Mouse (Mus musculus) layer of hippocampus, postnatal 36 days (tissue): ENCODE data around the gene Ttc4. TPM values are rescaled to one million over a fixed set of nuclear protein-coding genes. Genes with fewer than 3 reads are reported as not detected.

Experiments used
- DNase-seq, 2 experiments: peaks; one replicate each; pipeline ENCODE4 v3.0.0; 2022
- total RNA-seq, 2 experiments: library from RNA; stranded (reverse); gene quantifications; 2 replicates each; pipeline ENCODE4 v1.2.3; 2021

Ttc4 gene
- 10 to 100 TPM; 50.1 to 50.3 TPM for total RNA-seq

DNA sequence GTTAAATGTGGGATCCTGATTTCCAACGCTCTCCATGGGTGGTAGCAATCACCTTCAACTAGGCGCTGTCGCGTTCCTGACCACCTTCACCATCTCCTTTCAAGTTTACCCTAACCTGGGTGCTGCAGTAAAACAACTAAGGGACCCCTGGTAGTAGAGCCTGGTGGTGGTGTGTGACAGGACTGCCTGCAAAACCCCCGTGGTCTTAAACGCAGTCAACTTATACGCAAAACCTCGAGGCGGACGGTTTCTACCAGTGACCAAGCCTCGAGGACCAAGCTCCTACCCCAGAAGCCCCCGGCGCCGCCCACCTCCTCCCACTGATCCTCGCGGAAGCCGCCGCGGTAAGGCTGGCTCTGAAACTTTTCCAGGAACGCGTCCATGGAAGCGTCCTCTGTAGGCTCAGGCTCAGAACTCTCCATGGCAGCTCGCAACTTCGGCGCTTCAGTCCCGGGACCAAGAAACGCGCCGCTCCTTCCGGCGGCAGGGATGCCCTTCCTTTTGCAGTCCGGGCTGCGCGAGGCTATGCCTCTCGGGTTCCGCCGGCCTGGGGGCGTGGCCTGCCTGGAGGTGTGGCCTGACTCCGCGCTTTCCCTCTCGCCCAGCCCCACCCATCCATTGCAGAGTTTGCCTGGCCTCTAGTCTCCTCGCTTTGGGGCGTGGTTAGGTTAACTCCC lies at the start of gene Ttc4:
Gene Ttc4, minus strand, starts transcription at position 503 of the 677 bp plus-strand sequence.
- DNase-seq, result peak; percentile 83 to 86

DNA sequence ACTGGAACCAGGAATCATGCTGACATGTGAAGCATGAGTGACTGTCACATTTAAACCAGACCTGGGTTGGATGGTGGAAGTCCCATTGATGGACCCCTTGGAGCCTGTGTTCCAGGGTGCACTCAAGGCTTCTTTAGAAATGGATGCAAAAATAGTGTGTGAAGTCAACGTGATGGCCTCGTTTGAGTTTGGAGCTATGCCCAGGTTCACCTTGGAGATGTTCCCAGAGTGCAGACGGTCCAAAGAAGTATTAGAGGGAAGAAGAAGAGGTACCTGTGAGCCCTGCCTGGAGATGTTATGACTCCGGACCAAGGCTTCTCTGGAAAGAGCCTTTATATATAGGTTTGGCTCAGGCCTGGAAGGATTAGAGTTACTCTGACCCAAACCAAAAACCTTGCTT lies 41.9 kb upstream of the Ttc4 start:
- no peak for DNase-seq

DNA sequence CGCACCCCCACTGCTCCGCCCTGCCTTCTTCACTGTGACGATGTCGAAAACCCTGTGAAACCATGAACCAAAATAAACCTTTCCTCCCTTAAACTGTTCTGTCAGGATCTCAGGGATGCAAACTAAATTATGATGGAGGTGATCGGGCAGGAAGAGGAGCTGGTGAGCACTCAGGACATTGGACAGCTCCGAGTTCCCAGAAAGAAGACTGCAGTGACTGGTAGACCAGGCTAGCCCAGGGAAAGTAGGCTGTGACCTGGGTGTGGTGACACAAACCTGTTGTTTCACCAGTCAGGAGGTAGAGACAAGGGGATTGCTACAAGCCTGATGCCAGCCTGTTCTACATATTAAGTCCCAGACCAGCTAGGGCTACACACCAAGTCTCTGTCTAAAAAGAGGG lies 34.9 kb upstream of the Ttc4 start:
- no peak for DNase-seq

DNA sequence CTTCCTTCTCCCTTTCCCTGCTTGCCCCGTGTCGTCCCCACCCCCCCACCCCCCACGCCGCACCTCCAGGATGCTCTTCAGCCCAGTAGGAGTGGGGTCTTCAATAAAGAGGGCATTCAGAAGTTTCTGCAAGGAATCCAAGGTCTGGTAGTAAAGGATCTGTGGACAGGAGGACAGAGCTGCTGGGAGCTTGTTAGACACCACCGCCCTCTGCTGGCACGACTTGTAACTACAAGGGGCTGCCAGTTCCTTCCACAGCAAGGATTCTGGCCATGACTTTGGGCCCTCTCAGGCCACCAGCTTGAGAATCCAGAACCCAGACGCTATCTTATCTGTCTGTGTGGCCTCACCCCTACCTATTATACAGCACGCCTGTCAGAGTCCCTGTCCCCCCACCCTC lies 29.7 kb upstream of the Ttc4 start:
- DNase-seq, result peak; percentile 80 to 83

DNA sequence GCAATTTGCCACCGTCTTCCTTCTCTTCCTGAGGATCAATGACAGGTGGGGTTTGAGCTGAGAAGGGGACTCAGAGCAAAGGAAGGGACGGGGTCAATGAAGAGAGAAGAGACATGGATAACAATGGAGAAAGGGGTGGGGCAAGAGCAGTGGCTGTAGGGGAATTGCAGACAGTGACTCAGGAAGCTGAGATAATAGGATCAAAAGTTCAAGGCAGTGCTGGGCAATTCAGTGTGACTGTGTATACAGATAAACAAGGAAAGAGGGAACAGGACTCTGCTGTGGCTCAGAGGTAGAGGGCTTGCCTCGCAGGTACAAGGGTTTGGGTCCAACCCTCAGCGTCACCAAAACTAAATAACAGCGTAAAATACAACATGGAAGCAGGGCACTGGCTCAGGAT lies 29.2 kb upstream of the Ttc4 start:
- DNase-seq, result no peak

DNA sequence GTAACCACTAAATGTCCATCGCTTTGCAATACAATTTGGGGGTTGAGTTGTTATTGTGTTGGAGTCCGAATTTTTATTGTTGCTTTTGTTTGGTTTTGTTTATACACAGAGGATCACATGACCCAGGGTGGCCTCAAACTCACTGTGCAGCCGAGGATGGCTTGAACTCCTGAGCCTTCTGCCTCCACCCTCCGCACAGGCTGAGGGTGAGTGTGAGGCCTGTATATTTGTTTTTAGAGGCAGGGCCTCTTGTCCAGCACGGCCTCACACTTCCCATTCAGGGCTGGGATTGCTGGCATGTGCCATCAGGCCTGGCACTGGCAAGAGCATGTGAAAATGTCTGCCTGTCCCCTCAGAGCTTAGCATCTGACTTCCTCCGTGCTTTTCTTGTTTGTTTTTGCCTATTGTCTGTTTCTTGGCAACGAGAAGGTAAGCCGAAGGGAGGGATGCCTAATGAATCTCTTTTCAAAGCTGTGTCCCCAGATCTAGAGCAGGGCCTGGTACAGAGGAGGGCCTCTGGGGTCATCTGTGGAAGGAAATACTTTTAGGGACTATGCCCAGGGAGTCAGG lies 26.4 kb upstream of the Ttc4 start:
- peak; percentile 20 to 26 for DNase-seq

DNA sequence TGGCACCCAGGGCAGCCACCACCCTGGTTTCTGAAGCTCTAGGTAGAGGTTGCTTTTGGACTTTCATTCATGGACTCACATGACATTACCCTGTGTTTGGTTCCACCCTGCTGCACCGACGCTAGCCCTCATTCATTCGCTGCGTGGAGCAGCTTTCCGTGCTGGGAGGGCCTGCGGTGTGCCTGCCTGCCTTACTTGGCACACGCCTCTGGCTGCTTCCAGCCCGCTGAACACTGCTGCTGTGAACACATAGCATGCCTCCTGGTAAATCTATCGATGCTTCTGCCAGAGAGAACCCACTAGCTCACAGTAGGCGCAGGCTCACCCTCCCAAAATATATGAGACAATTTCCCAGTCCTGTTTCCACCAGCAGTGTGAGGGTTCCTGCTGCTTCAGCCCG lies 25.7 kb upstream of the Ttc4 start:
- DNase-seq, result peak; percentile 57 to 68

DNA sequence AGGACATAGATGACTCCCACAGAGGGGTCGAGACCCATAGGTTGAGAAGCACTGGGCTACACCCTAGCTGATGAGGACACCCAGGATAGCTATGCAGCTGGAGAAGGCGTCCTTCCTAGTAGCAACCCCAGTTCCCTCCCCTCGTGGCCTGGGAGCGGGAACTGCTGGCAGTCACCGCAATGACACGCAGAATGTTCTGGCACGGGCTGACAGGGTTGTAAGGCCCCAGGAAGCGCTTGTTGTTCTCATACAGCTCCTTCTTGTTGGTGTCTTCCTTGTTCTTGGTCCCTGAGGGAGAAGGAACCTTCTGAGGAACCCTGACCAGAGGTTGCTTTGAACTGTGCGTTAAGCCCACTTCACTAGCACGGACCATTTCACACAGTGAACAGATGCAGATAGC lies 25.2 kb upstream of the Ttc4 start:
- no peak for DNase-seq

DNA sequence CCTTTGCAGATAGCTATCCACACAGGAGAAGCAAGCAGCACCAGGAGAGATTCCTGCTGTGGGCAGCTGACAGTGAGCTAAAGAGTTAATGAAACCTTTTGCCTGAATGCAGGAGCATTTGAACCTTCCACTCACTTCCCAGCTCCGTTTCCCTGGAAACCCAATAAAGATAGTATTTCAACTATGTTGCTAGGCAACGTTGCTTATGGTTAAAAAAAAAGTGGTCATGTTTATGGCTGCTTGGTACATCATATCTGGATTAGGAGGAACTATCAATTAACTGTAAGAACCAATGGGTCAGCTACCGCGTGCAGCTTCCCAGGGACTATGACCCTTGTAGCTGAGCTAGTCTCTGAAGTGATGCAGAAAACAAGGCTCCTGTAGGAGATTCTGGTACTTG lies 22.1 kb upstream of the Ttc4 start:
- DNase-seq, result peak; percentile 21 to 29

DNA sequence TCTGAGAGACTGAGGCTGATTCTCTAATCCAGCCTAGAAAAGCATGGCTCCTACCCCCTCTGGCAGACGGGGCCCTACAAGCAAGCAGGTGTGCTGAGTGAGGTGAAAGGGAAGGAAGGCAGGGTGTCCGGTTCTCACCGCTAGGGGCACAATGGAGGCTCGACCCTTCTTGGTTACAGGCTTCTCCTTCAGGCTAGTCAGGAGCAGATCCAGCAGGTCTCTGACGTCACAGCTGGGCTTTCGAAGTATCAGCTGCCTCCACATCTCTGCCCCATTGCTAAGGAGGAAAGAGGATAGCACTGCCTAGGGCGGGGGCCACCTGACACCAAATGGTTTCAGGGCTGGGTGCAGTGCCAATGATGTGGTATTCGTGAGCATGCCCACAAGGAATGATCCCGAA lies 21.2 kb upstream of the Ttc4 start:
- DNase-seq, result peak; percentile 20 to 34

DNA sequence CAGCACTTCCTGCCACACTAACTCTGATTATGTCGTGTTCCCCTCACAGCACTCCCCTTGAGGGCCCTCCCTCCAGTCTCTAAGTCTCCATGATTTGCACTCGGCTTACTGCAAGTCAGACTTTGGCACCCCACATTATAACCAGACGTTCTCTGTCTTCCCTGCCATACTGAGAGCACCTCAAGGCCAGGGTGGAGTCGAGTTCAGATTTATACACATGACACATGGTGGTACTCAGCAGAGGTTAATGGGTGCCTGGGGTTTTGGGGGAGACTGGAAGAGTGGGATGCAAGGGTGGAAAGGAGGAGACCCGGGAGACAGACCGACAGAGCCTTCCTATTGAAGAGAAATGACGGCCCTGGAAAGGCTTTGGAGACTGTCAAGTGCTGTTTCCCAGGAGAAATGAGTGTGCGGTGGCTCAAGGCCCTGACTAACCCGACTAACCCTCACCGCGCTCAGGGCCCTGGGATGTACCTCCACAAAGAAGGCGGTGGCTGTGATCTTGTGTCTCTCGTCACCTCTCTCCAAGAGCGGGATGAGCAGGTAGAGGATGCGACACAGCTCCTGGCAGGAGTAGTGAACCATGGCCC lies 15.2 kb upstream of the Ttc4 start:
- no peak for DNase-seq

DNA sequence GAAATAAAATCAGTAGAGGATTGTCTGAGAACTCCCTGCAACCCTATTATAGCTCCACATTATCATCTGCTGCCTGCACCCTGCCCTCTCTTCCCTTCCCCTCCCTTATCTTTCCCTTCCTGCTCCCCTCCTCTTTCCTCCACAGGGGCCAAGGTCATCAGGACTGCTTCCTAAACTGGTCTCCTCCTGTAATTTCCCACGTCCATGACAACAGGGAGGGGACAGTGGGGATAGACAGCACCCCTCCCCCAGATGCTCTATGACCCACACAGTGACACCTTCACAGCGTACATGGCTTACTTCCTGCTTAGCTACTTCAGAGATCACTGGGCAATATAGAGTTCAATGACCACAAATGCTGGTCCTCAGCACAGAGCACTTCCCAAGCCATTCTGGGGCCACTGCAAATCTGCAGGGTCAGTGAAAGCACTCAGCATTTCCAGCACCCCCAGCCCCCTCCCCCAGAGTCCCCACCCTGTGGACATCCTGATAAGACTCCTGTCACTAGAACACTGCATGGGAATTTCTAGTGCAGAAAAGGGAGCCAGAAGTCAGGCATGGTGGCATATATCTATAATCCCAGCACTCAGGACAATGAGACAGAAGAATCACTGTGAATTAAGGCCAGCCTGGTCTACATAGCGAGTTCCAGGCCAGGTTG lies 10.0 kb upstream of the Ttc4 start:
- no peak for DNase-seq

DNA sequence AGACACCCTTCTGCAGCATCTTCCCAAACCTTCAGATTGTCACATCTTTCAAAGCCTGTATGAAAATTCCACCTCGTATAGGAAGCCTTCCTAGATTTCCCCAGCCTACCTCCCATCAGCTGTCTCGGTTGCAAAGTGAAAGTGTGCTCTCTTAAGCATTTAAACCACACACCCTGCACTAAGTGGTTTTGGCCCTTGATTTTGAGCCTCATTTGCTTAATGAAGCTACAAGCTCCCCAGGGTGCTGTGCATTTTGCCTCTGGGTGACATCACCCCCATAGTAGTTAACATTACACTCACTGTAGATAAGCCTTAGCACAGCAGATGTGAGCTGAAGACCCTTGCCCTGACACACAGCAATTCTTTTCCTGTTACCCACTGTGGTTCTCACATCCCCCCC lies 2.2 kb upstream of the Ttc4 start:
- DNase-seq, result no peak

DNA sequence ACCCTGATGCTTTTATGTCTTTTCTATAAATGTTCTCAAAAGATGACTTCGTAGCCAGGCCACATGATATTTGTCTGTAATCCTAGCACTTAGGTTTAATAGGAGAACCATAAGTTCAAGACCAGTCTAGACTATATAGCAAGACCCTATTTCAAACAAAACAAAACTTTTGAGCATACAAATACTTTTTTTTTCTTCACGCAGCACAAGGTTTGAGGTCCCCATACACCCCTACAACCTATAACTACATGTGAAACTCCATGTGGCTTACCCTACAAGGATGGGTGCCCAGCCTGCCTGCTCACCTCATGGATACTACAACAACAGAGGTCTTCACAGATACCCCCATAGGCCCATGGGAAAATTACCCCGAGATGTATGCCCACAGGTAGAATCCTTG lies 408 bp upstream of the Ttc4 start:
- no peak for DNase-seq

DNA sequence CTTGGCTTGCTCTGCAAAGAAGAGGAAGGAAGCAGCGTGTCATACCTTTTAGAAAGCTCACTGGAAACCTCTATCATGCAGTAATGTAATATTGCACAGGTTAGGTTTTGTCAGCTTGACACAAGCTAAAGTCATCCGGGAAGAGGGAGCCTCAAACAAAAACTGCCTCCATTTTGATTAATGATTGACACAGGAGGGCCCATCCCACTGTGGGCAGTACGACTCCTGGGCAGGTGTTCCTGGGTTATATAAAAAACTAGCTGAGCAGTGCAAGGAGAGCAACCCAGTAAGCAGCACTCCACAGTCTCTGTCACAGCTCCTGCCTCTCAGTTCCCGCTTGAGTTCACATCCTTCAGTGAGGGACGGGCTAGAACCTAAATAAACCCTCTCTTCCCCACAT lies 2.0 kb downstream of the Ttc4 start:
- no peak for DNase-seq

DNA sequence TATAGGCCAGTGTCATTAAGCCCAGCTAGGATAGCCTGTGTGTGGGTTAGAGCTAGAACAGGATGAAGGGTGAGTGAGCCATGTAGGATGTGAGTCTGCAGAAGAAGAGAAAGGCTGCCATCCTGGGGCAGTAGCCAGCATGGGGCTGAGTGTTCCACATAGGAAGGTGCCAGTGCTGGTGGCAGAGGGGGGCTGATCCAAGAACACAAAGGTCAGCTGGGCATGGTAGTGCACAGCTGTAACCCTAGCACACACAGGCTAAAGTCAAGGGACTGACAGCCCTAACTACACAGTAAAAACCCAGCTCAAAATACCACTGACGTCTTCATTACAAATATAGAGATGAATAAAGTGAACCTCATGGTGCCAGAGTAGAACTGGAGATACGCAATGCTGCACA lies 12.2 kb downstream of the Ttc4 start:
- DNase-seq, result no peak

DNA sequence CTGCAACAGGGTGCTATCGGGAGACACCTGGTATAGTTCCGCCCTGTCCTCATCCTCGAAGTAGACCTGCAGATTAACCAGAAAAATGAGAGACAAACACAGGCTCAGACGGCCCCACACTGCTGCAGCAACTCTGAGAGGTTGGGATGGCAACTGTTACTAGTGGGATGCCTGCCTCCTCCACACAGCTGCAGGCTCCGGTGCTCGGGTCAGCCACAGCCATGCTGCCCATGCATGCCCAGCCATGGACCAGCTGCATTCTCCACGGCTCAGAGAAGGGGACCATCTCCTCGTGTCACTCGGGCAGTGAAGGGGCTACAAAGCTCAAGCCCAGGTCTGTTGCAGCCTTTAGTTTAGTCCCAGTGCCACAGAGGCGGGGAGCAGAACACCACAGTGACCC lies 13.1 kb downstream of the Ttc4 start:
- no peak for DNase-seq

DNA sequence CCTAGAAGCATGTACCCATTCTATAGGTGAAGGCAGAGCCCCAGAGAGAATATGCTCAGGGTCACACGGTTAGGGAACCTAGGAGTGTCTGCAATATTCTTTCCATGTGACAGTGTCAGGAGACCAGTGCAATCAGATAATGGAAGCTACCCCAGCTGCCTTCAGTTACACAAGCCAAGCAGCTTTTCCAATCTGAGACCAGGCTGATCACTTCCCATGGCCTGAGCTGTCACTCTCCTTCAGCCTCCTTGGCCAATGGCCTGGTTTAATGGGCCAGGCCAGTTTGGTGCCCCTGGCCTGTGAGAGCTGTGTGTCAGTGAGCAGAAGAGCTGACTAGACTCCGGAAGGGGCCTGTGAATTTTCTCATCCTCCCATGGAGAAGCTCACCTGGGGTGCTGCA lies 13.5 kb downstream of the Ttc4 start:
- DNase-seq, result no peak

DNA sequence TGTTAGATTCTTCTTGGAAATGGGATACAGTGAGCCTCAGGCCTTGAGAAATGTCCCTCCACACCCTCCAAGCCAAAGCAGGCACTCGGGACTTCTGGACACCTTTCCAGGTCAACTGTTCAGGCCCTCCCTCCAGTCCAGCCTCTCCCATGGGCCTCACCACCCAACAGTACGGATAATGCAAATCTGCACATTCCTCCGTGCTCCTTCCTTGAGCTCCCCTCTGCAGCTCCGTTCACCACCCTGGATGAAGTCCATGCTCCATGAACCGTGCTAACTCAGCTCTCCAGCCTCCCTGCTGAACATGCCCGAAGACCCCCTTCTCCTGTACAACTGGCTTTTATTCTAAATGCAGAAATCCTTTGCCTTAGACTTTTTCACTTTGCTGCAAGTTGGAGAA lies 14.0 kb downstream of the Ttc4 start:
- no peak for DNase-seq

DNA sequence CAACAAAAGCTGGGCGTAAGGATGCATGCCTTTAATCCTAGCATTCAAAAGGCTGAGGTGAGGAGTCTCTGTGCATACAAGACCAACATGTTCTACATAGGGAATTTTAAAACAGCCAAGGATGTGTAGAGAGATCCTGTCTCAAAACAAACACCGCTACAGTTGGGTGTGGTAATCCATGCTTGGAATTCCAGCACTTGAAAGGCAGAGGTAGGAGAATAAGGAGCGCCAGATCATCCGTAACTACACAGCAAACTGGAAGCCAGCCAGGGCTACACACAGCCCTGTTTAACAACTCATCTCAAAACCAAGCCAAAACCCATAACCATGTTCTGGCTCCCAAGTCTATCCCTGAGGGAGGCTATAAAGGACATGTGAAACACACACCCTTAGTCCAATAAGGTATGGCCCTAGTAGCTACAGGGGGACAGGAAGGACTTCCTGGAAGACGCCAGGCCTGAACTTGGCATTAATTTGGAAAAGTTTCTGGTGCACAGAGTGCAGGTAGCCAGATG lies 14.7 kb downstream of the Ttc4 start:
- no peak for DNase-seq

DNA sequence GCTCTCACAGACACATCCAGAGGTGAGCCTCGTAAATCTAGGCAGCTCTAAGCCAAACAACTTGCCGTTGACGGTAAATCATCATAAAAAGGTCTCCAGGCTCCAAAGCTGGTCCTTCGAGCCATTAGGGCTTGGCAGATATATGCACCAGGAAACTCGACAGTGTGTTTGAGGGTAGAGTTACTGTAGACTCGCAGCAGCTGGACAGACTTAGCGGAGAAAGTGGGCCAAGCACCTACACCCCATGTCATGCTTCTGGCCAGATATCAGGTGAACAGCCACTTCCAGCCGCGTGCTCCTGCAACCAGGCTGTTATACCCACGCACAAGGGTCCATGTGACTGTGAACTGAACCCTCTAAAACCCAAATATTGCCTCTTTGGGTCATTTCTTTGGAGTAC lies 23.1 kb downstream of the Ttc4 start:
- no peak for DNase-seq

DNA sequence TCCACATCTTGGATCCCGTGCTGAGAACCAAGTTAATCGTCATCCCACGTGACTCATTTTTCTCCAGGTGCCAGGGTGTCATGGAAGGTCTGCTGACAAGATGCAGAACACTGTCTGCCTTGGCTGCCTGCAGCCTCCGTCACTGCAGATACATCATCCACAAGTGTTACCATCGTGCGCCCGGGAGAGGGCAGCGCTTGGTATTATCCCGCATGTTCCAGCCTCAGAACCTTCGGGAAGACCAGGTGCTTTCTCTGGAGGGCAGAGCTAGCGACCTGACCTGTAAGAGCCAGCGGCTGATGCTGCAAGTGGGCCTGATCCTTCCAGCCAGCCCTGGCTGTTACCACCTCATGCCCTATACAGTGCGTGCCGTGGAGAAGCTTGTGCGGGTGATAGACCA lies 25.7 kb downstream of the Ttc4 start:
- DNase-seq, result no peak

DNA sequence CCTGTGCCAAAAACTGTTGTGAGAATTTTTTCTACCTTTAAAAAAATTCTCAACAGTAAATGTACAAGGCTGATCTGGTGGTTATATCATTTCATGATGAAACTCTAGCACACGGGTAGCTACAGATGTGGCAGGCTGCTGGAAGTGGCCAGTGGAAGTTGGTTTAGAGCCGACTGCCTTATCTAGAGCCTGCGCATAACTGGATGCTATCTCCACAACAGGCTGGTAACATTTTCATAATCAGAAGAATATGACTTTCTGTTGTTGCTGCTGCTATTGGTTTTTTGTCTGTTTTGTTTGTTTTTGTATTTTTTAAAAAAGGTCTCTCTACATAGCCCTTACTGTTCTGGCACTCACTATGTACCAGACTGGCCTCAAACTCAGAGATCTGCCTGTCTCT lies 26.2 kb downstream of the Ttc4 start:
- no peak for DNase-seq
